Mouse (Mus musculus): ENCODE results near the gene 3110070M22Rik.

DNA sequence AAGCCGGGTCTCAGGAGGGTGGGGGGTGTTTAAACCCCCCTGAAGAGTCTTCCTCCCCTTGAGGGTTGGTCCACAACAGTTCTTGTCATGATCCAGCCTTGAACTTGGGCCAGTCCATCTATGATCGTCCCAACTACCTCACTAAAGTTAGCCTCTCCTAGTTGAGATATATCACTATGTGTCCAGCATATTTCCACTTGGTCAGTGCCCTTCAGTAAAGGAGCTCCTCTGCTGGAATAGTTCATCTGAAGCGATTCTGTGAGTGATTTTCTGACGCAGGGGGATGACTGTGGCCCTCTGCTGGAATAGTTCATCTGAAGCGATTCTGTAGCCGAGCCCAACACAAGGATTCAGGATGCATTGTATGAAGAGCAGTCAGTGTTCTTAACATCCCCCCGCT lies 829 bp downstream of the 3110070M22Rik start:
- no peak for TF ChIP-seq POLR2A (IDR thresholded peaks at IDR 0.05; ENCODE audit: borderline replicate concordance, insufficient read depth, low read length)
- TF ChIP-seq CTCF (IDR thresholded peaks at IDR 0.05; ENCODE audit: borderline replicate concordance, insufficient read depth, low read depth, low read length): no peak
